Mouse (Mus musculus): ENCODE measurements around the gene Zp3r.
"Not testable (repeated sequence)": the region's sequence is repeated elsewhere in the genome, so short reads cannot be mapped to it uniquely, and the experiment has no call there.

The Zp3r gene

DNA sequence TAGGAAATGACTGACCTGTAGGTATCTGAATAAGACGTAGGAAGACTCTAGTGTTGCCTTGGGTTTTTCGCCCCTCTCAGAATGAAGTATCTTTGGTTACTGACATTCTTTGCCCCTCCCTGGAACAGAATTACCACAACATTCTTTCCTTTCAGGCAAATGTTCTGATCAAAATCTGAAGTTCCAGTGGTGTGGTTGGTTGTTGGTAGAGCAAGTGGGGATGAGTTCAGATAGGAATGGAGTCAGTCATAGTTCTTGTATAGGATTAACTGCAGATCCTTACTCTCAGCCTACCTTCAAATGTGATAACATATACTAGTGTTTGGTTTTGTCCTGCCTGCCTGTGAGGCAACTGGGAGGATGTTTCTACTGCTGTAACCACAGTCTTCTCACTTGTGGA lies at the start of gene Zp3r:
TSS of gene Zp3r (minus strand) at position 101 of the 400 bp plus-strand sequence.
- no peak for DNase-seq

DNA sequence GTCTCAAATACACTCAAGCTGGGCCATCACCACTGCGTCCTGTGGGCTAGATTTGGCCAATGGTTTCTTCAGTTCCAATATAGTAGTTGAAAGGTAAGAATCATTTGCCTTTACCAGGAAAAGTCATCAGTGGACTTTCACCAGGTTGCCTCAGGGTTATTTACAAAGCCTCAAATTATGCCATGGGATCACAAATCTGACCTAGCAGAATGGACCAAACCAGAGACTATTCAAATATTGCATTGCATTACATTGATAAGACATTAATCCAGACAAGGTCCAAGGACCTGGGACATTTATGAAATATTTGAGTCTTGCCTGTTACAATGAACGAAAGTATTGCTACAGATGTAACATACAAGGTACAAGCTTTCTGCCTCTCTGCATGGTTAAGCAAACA lies 49.1 kb upstream of the Zp3r start:
- no peak for DNase-seq

- DNase-seq: not testable (repeated sequence)
Observed at GRCm38 (mm10) chr1:130663576-130663975, 34.2 kb upstream of the Zp3r start.

GRCm38 (mm10) chr1:130661454-130661853 lies 32.0 kb upstream of the Zp3r start, which contains the start of gene C4bp:
Gene C4bp, minus strand, starts transcription at chr1:130661632.
- DNase-seq: no peak

- not testable (repeated sequence) for DNase-seq
Observed at GRCm38 (mm10) chr1:130659641-130660040, 30.2 kb upstream of the Zp3r start.

- DNase-seq: no peak
Observed at GRCm38 (mm10) chr1:130644103-130644502, 14.7 kb upstream of the Zp3r start.

- no peak for DNase-seq
Observed at GRCm38 (mm10) chr1:130640967-130641366, 11.5 kb upstream of the Zp3r start.

- peak; percentile 68 for DNase-seq
Observed at GRCm38 (mm10) chr1:130633761-130634410, 4.5 kb upstream of the Zp3r start.

GRCm38 (mm10) chr1:130633316-130633715 lies 3.9 kb upstream of the Zp3r start:
- DNase-seq: no peak

GRCm38 (mm10) chr1:130596291-130596690 lies 33.1 kb downstream of the Zp3r start:
- DNase-seq: no peak

DNA sequence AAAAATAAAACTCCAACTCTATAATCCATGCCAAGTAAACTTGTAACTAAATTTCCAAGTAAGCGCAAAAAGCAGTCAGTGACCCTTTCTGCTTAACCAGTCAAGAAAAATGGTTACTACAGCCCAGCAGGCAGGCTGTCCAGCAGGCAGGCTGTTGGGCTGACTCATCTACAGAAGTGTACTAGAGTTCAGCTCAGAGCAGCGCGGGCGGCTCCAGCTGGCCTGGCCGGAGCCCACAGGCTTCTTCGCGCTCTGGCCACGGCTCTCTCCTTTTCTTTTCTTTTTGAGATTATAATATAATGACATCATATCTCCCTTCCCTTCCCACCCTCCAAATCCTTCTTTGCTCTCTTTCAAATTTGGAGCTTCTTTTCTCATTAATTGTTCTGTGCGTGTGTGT lies 40.8 kb downstream of the Zp3r start:
- no peak for DNase-seq

DNA sequence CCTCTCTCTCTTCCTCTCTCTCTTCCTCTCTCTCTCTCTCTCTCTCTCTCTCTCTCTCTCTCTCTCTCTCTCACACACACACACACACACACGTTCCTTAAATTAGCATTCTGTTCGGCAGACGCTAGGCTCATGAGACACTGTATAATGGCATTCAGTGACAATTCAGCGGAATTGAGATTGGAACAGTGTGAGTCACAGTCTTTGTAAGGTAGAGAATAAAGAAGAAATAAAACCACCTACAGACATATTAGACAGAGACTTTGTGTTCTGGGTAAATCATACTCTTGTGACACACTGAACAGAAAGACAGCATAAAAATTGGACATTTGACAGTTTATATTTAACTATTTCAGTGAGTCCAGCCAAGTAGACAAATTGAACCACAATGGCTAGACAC lies 53.0 kb downstream of the Zp3r start:
- no peak for DNase-seq

- peak; percentile 10 for DNase-seq
Observed at GRCm38 (mm10) chr1:130575962-130576361, 53.5 kb downstream of the Zp3r start.

DNA sequence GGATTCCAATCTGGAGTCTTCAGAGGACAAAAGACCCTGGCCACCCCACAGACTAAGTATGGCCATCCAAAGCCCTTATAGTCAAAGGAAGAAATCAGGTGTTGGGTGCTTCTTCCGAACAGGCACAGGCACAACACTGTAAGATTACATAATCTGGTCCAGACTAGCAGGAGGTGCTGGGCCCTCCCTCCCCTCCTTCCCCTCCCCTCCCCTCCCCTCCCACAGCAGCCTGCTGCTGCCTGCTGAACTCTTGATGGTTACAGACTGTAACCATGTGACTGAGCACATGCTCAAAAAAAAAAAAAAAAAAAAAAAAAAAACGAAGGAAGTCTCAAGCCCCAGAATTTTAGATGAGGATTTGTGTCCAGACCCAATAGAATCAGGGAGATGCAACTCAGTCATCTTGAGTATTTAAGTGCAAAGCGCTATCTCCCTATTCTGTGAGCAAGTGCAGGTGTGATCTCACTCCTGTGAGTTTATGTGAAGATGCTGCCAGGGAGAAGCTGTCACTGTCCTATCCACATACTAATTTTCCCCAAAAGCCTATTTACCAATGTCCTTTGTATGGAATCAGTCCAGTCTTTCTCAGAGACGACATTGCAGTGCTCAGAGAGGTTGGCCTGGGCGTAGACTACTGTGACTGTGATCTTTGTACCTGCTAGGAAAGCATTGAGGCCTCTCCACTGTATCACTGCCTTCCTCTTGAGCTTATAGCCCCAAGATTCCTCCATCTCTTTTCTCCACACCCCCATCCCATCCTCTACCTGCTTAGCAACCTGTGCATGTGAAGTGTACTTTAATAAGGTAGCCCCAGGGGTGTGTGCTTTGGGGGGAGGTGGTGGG lies 77.8 kb downstream of the Zp3r start:
- no peak for DNase-seq

- no peak for DNase-seq
Observed at GRCm38 (mm10) chr1:130550242-130551167, 78.9 kb downstream of the Zp3r start.

DNA sequence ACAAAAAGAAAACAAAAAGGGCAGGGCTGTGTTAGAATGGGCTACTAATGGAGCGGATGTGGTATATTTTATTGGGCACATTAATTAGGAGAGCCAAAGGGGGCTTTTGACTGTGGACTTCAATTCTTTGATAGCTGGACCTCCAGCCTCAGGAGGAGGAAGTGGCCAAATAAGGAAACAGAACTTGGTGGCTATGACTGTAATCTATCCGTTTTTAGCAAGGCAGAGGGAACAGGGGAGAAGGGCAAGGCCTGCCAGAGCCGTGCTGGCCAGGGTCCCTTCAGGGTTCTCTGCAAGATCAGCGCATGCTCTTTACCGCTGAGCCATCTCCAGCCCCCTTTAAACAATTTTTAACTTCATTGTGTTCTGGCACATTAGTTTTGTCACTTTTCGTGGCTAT lies 79.7 kb downstream of the Zp3r start:
- DNase-seq: no peak

GRCm38 (mm10) chr1:130549160-130549559 lies 80.3 kb downstream of the Zp3r start:
- no peak for DNase-seq

- DNase-seq: peak; percentile 54
Observed at GRCm38 (mm10) chr1:130547674-130548429, 81.6 kb downstream of the Zp3r start.

Data from liver (tissue).